Mouse (Mus musculus) kidney, embryonic 16.5 days (tissue): Measurements from ENCODE around the gene Samsn1. TPM values are rescaled to one million over a fixed set of nuclear protein-coding genes. Genes with fewer than 3 reads are reported as not detected.
"Not testable (repeated sequence)": the region's sequence is repeated elsewhere in the genome, so short reads cannot be mapped to it uniquely, and the experiment has no call there.

Experiments used
- ATAC-seq: fragments of 200-750 bp; cut with Nextera tagmentation; 2 replicates; pipeline ENCODE4 v1.8.0; 2017; ENCODE audit warnings: moderate TSS enrichment; ENCODE audit not compliant: low FRiP score, low TSS enrichment
- H3K27ac ChIP-seq: fragments of 300-500 bp; sonication (generic); 2 replicates; pipeline ENCODE4 v1.5.1; 2014; ENCODE audit warnings: low read length
- H3K27me3 ChIP-seq: fragments of 300-500 bp; sonication (generic); 2 replicates; pipeline ENCODE4 v1.6.1; 2014; ENCODE audit warnings: low read length, control low read depth, mixed read lengths; ENCODE audit not compliant: insufficient read depth
- H3K36me3 ChIP-seq: fragments of 300-500 bp; sonication (generic); 2 replicates; pipeline ENCODE4 v1.6.1; 2014; ENCODE audit warnings: low read length, control low read depth, mixed read lengths; ENCODE audit not compliant: insufficient read depth
- H3K4me1 ChIP-seq: fragments of 300-500 bp; sonication (generic); 2 replicates; pipeline ENCODE4 v1.6.1; 2014; ENCODE audit warnings: low read length, control low read depth, mixed read lengths; ENCODE audit not compliant: insufficient read depth
- H3K4me2 ChIP-seq: fragments of 300-500 bp; sonication (generic); replicated peaks from 2 replicates; pipeline ENCODE4 v1.6.1; 2014; ENCODE audit warnings: low read depth, low read length
- H3K4me3 ChIP-seq: fragments of 300-500 bp; sonication (generic); 2 replicates; pipeline ENCODE4 v1.5.1; 2014; ENCODE audit warnings: mild to moderate bottlenecking, low read length
- H3K9ac ChIP-seq: fragments of 300-500 bp; sonication (generic); replicated peaks from 2 replicates; pipeline ENCODE4 v1.6.1; 2014; ENCODE audit warnings: low read length
- H3K9me3 ChIP-seq: fragments of 300-500 bp; sonication (generic); 2 replicates; pipeline ENCODE4 v1.6.1; 2016; ENCODE audit warnings: low read length, control low read depth
- WGBS: fragments of 180-500 bp; shearing (Covaris S2); extraction: QIAGEN DNeasy Blood & Tissue Kit; methylation state at CpG from one replicate; pipeline ENCODE4 v1.1.7; 2014; 5-methylcytosine and 5-hydroxymethylcytosine counted together
- polyA plus RNA-seq: library from polyadenylated mRNA; unstranded; fragments of >200 nt; fragmentation: Nextera tagmentation; extraction: Ambion mirVana; gene quantifications from 2 replicates; pipeline ENCODE4 v1.2.1, GENCODE M21; 2015

Samsn1 gene
- polyA plus RNA-seq, 1 experiment from 2014 or later: 2.9 TPM

DNA sequence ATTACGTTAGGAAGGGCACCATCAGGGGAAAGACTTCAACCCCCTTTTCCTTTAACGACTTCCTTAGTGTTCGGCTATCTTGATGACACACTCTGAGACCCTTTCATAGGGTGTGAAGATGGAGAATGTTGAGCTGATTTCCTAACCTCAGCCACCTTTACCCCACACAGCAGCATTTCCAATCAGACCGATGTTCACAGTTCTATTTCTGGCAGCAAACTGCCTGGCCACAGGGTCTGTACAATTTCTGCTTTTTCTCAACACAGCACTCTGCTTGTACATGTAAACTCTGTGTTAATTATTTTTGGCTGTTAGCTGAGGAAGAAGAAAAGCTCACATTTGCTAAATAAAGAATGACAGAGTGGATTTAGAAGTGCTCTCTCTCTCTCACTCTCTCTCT lies 190.7 kb downstream of the Samsn1 start:
- no peak overlapping the region for H3K4me3 ChIP-seq
- H3K4me1 ChIP-seq: no peaks in the 10 kb centered on the region
- 63% methylated on average over 4 of the region's 4 CpGs for WGBS
- H3K4me2 ChIP-seq: no peak overlapping the region
- H3K36me3 ChIP-seq: no peaks in the 10 kb centered on the region
- H3K27ac ChIP-seq: no peak overlapping the region
- no peaks in the 10 kb centered on the region for H3K9me3 ChIP-seq
- H3K9ac ChIP-seq: no peak overlapping the region
- H3K27me3 ChIP-seq: no peaks in the 10 kb centered on the region
- ATAC-seq: no peak

- H3K27ac ChIP-seq, H3K4me1 ChIP-seq, H3K9ac ChIP-seq, H3K4me2 ChIP-seq, H3K9me3 ChIP-seq, ATAC-seq, H3K36me3 ChIP-seq, H3K27me3 ChIP-seq, H3K4me3 ChIP-seq: not testable (repeated sequence)
Measured at GRCm38 (mm10) chr16:75826949-75827348, 195.1 kb downstream of the Samsn1 start.

DNA sequence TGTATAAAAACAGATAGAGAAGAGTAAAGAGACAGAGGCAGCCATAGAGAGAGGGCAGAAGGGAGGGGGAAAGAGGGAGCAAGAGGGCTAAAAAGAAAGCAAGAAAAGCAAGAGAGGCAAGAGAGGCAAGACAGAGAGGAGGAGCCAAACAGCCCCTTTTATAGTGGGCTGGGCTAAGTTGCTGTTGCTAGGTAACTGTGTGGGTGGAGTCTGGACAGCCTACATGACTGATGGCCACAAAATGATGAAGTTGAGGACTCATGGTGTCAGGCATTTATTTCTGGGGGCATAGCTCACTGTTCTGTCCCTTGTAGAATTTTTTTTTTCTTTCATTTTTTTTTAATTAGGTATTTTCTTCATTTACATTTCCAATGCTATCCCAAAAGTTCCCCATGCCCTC lies 195.6 kb downstream of the Samsn1 start:
- no peaks in the 10 kb centered on the region for H3K4me1 ChIP-seq

GRCm38 (mm10) chr16:75823226-75823625 lies 198.9 kb downstream of the Samsn1 start:
- no peaks in the 10 kb centered on the region for H3K9me3 ChIP-seq
- no peaks in the 10 kb centered on the region for H3K4me1 ChIP-seq
- no peak overlapping the region for H3K27ac ChIP-seq
- H3K4me2 ChIP-seq: no peak overlapping the region
- no peak overlapping the region for H3K9ac ChIP-seq
- H3K4me3 ChIP-seq: no peak overlapping the region
- H3K36me3 ChIP-seq: no peaks in the 10 kb centered on the region
- no peak for ATAC-seq
- no peaks in the 10 kb centered on the region for H3K27me3 ChIP-seq
- 64% methylated on average over 6 of the region's 6 CpGs for WGBS

More for the DNA sequence above, 195.6 kb downstream of the Samsn1 start:
- no peaks in the 10 kb centered on the region for H3K27me3 ChIP-seq
- no peak overlapping the region for H3K9ac ChIP-seq
- no peak overlapping the region for H3K4me2 ChIP-seq
- no peaks in the 10 kb centered on the region for H3K9me3 ChIP-seq
- H3K4me3 ChIP-seq: no peak overlapping the region
- no peak for ATAC-seq
- H3K27ac ChIP-seq: no peak overlapping the region
- H3K36me3 ChIP-seq: no peaks in the 10 kb centered on the region

DNA sequence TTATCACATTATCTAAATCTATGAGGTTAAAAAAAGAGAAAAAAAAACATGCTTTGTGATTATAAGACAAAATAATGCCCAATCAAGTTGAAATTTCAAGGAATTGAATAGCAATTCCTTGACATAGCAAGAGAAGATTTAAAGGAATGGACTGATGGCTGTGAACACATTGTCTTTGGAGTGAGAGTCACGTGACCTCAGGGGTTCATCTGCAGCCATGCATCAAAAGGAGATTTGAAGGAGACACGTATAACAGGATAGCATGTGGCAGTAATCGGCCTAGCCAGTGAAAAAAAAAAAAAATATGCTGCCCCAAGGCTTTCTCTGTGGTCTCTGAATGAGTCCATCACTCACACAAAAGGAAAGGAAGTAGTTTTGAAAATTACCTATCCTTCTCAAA lies 201.1 kb downstream of the Samsn1 start:
- 50% methylated on average over 3 of the region's 3 CpGs for WGBS
- Histone ChIP-seq H3K4me1 (no peaks in the 10 kb centered on the region), H3K9me3 (no peaks in the 10 kb centered on the region), H3K4me2 (no peak overlapping the region), H3K4me3 (no peak overlapping the region), H3K27ac (no peak overlapping the region), H3K36me3 (no peaks in the 10 kb centered on the region), H3K27me3 (no peaks in the 10 kb centered on the region), H3K9ac (no peak overlapping the region)
- no peak for ATAC-seq
